Mouse (Mus musculus): ENCODE measurements around the gene Kctd3.
"Not testable (repeated sequence)": the region's sequence is repeated elsewhere in the genome, so short reads cannot be mapped to it uniquely, and the experiment has no call there.

Kctd3 gene

DNA sequence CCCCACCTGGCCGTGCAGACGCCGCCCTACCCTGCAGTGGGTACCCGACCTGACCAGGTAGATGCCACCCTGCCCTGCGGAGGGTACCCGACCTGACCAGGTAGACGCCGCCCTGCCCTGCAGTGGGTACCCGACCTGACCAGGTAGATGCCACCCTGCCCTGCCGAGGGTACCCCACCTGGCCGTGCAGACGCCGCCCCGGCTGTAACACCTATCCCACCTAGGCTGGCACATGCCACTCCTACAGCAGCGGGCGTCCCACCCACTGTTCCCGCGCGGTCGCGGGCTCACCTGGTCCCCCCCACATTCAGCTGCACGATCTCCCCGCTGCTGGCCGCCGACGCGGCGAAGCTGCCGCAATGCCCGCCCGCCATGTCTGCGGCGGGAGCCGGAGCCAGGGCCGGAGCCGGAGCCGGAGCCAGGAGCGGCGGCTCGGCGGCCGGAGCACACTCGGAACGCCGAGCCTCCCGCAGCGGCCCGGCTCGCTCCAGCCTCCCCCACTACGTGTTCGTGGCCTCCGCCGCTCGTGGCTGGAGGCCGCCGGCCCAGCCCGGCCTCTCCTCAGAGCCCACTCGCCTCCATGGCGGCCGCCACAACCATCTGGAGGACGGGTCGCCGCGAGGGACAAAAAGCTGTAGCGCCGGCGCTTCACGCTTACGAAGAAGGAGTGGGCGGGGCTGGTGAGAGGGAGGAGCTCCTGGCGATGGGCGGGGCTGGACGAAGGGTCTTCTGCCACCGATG is at the start of gene Kctd3:
Kctd3 (minus strand) TSS at position 603 of the 741 bp plus-strand sequence.
- in situ Hi-C loops (cut with MseI, MboI): no loop called here

DNA sequence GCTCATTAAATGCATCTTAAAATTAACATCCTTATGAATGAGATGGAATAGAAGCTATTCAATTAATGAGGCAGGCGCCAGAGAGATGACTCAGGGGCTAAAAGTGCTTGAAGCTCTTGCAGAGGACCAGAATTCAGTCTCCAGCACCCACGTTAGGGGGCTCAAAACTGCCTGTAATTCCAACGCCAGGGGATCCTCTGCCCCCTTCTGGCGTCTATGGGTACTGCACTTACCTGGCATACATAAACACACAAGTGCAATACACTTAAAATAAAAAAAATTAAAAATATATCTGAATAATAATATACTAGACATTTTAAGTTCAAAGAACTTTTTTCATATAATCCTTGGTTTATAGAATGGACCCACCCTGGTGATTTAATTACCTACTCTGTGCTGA is 49.8 kb upstream of the Kctd3 start:
- in situ Hi-C loops (cut with MseI, MboI): no loop called here

DNA sequence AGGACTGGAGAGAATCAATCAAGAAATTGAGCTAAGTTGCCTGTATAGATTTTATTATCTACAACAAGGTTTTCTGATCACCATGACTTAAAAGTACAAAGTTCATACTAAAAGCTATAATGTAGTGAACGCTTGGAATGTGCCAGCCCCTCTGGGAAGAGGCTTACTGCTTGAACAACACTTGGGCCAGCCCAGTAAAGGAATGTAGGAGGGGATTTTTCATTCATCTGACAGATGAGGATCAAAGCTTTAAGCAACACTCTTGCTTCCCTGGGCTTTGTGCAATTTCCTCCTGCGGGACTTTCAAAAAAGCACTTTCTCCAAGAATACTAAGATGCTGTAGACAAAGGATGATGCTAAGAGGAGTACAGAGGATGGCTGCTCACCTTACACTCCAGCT is 48.3 kb upstream of the Kctd3 start:
- in situ Hi-C loops (cut with MseI, MboI): no loop called here

DNA sequence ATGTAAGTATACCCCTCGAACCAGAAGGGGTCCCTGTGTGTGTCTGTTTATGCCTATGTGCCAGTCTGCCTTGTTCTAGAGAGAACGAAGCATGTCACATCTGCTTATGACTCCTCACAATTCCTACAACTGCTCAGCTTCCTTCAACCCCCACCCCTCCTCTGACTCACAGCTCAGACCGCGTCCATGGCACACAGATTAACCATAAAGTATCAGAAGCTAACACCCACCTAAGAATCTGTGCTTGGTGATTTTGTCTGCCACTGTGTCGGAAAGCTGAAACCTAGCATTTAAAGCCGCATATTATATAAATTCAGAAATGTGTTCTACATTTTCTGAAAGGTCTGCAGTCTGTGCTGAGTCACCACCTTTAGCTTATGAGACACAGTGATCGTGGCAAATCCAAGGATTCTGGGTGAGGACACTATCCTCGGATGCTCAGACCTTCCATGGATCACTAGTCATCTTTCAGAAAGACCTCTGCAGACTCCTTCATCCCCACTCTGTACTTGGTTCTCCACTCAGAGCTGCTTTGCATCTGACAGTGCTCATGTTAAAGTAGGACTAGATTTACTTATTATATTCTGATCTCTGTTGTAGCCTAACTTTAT is 47.4 kb upstream of the Kctd3 start:
- in situ Hi-C loops (cut with MseI, MboI): no loop called here

DNA sequence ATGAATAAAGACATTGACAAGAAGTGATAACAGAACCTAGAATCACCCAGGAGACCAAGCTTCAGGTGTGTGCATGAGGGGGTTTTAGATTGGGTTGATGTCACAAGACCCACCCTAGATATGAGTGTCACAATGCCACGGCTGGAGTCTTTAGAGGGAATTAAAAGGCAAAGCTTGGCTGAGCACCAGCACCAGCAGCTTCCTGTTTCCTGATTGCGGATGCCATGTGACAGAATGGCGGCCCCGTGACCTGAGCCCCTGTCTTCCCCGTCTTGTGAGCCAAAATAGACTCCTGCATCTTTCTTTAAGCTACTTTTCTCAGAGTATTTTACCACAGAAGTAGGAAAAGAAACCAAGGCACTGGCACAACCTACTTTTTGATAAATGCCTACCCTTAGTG is 46.5 kb upstream of the Kctd3 start:
- in situ Hi-C loops (cut with MseI, MboI): no loop called here

DNA sequence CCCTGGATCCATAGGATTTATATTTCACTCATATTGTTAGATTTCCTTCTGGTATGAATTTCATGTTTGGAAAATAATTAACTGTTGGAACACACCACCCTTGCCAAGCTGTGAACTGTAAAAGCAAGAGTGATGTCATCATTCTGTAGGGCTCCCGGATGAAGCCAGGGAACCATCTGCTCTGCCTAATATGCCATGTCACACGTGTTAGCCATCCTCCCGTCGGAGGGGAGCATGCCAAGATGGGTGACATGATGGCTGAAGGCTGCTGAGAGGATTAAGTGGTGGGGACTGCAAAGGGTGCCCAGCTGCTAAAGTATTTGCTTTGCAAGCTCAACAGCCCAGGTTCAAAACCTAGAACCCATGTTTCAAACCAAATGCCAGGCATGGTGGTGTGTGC is 44.5 kb upstream of the Kctd3 start:
- in situ Hi-C loops (cut with MseI, MboI): no loop called here

DNA sequence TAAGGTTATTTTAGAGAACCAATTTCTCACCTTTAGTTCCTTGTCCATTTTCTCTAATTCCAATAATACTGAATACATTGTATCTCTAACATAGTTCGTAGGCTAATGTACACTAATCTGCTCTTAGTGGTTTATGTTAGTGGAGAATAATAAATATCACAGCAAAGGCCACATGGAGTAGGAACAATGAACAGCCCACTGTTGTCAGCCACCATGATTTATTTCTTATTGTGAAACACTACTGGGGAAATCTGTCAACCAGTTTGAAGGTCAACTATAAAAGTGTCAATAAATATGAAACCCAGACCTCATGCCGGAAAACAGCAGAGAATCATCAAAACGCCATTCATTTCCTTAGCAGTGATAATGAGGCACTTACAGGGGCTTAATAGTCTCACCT is 42.5 kb upstream of the Kctd3 start:
- in situ Hi-C loops (cut with MseI, MboI): no loop called here

DNA sequence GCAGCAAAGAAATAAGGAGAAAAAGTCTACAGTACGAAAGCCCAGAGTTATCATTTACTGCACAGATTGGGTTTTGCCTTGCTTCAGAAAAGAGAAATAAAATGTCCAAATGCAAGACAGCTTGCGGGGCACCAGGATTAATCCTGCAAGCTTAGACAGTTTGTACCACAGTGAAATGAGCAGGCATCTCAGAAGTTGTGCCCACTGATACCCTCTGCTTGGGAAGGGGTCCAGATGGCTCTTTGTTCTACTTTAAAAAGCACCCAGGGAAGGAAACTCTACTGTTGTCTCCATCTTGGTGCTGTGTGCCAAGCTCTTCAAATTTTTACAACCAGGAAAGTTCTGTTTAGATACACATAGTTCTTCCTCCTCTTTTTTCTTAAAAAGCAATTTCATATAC is 40.7 kb upstream of the Kctd3 start:
- in situ Hi-C loops (cut with MseI, MboI): no loop called here

DNA sequence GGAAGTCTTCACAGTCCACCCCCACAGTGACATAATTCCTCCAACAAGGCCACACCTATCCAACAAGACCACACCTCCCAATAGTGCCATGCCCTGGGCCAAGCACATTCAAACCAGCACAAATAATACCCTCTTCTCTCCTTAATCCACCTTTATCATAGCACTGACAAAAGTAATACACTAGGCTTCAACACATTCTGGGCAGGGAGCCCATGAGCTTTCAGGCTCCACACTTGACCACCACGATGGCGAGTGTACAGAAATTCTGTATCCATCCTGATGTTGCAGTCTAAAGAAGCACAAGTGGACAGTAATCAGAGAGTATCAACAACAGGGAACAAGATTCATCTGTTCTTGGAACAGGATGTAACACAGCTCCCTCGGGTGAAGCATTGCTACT is 40.3 kb upstream of the Kctd3 start:
- in situ Hi-C loops (cut with MseI, MboI): no loop called here

DNA sequence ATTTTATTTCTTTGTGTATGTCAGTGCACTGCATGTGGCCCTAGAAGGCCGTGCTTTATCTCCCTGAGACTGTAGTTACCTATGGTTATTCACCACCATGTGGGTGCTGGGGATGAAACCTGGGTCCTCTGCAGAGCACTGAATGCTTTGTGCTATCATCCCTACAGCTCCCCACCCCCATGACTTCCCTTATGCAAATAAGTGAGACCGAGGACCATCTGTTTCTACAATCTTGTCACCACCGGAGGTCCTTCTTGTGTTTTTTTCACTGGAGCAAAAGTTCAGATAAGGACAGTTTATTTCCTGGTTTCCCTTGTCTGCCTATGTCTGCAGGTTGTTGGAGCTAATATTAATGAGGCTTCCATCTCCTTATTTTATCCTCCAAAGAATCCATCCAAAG is 39.2 kb upstream of the Kctd3 start:
- in situ Hi-C loops (cut with MseI, MboI): no loop called here

DNA sequence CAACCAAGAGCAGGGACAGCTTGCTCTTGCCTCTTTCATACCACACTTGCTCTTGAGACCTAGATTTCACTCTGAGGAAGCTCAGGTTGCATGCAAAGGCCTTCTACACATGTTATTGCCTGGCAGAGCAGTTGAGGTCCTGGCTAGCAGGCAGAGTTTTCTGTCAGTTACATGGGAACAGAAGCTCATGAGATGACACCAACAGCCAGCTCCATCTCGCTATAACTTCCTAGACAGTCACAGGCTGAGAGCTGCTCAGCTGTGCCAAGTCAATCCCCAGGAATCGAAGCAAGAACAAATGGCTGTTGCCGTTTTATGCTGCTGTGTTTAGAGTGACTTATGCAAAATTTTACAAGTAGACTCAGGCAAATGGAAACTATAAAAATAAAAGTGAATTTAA is 38.7 kb upstream of the Kctd3 start:
- in situ Hi-C loops (cut with MseI, MboI): no loop called here

DNA sequence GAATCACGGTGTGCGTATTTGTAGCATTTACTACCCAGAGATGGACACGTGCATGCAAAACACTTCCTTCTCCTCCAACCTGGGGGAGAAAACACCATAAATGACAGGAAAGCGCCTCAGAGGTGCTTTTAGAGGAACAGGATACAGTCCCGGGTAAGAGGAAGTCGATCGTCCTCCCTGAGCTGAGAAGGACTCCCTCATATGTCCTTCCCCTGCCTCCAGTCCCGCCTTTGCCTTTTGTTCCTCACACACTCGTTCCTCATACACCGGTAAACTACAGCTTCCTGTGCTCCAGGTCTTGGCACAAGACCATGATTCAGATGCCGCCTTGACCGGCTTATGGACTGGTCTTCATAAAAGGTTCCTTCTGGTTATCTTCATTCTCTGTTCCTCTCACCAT is 33.6 kb upstream of the Kctd3 start:
- in situ Hi-C loops (cut with MseI, MboI): no loop called here

DNA sequence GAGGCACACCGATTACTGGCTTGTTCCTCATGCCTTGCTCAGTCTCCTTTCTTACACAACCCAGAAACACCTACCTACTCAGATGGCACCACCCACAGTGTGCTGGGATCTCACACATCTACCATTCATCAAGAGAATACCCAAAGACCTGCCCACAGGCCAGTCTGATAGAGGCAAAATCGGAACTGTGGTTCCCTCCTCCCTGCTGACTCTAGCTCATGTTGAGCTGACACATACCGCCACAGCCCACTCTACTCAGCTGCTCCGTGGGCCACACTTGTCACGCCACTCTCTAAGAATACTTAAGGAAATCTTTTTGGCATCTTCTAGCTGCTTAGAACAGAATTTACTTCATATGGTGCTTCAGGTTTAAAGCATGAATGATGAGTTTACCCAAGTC is 31.7 kb upstream of the Kctd3 start:
- in situ Hi-C loops (cut with MseI, MboI): no loop called here

DNA sequence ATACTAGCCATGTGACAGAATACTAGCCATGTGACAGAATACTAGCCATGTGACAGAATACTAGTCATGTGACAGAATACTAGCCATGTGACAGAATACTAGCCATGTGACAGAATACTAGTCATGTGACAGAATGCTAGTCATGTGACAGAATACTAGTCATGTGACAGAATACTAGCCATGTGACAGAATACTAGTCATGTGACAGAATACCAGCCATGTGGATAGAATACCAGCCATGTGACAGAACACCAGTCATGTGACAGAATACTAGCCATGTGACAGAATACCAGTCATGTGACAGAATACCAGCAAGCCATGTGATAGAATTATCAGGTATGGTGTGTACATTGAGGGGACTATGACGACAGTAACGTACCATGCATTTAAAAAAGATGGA is 25.2 kb upstream of the Kctd3 start:
- in situ Hi-C loops (cut with MseI, MboI): not testable (repeated sequence)

DNA sequence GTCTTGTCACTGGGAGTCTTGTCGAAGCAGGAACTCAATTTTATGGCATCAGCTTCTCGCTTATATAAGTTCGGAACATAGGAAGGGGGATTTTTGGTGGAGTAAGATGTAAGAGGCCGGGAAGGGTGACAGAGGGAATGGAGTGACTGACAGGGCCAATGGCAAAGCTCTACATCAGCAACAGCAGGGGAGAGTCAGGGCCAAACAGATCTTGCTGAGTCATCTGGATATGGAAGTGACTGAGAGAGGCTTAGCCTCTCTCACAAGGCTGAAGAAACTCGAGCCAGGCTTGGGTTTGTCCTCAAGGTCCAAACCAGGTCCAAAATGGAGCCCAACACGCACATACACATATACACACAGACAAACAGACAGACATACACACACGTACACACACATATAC is 23.3 kb upstream of the Kctd3 start:
- in situ Hi-C loops (cut with MseI, MboI): no loop called here

DNA sequence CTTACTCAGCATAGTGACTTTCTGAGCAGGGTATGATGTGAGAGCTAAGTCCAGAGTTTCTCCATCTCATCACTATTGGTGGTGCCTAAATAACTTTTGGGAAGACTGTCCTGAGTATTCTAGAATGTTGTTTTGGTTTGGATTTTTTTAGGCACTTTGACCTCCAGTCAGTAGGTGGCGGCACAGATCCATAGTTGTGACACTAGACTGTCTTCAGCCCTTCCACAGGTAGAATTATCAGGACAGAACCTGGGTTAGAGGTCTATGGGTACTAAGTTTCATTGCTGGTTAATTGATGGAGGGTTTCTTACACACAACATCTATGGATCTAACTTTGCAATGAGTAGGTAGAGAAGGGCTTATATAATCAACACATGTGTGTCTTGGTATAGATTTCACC is 20.6 kb upstream of the Kctd3 start:
- in situ Hi-C loops (cut with MseI, MboI): loop anchor here (5.0 kb wide), 2 partner anchors 199 to 599 kb away; no protein-coding TSS in a partner anchor

DNA sequence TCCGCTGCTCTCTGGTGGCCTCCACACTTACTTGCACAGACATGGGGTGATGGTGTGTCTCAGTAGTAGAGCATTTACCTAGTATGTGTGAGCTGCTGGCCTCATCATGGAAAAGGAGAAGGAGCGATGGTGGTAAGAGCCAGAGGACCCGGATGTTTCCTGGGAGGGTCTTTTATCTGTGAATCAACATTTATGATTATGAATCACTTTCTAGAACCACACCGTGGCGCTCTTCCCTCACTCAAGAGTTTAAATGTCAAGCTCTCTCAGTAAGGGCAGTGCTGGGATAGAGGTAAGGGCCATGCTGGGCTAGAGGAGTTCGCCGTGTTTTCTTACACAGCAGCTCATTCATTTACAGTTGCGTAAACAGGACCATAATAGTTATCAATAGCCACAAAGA is 19.2 kb upstream of the Kctd3 start:
- in situ Hi-C loops (cut with MseI, MboI): loop anchor here (5.0 kb wide), 2 partner anchors 200 to 600 kb away; no protein-coding TSS in a partner anchor

DNA sequence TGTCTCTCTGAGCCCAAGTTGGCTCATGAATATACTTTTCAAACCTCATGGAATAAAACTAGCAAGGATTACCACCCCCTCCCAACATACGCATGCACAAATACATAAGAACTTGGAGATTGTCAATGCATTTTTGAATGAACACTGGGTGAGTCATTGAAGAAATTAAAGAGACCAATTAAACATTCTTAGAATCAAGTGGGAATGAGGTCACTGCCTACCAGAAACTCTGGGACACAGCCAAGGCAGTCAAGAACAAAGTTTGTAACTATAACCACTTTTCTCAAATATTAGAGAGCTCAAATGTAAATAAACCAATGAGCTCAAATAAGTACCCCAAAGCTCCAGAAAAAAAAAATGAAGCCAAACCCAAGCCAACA is 16.1 kb upstream of the Kctd3 start:
- in situ Hi-C loops (cut with MseI, MboI): loop anchor here in 1 of 2 experiments (5.0 kb wide), 1 partner anchor 209 kb away; no protein-coding TSS in a partner anchor

DNA sequence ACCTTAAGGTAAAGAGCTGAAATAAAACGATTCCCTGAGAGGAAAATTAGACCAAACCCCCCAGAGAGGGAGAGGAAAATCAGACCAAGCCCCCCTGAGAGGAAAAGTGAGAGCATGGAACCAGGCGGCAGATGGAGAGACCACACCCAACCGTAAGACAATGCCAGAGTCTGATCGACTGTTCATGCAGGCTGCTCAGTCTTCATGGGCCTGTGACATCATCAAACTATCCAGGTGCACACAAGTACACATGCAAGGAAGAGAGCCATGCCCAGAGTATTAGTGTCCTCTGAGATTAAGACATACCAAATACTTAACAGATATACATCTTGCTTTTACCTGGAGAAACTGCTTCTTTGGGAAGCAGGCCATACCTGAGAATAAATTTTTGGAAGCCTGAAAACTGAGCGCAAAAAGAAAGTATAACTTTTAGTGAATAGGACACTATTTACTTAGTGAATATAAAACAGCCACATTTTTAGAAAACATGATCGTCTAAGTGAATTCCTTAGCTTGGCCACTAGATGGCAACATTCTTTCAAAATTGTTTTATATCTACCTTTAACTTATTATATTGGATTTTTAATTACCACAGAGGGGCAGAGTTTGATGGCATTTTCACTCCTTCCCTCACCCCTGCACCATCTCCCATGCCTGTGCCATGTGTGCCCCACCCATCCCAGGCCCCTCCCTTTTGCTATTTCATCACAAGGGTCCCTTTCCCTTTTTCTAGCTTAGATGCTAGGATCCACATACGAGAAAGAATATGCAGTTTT is 15.5 kb upstream of the Kctd3 start:
- in situ Hi-C loops (cut with MseI, MboI): loop anchor here in 1 of 2 experiments (5.0 kb wide), 1 partner anchor 209 kb away; no protein-coding TSS in a partner anchor

DNA sequence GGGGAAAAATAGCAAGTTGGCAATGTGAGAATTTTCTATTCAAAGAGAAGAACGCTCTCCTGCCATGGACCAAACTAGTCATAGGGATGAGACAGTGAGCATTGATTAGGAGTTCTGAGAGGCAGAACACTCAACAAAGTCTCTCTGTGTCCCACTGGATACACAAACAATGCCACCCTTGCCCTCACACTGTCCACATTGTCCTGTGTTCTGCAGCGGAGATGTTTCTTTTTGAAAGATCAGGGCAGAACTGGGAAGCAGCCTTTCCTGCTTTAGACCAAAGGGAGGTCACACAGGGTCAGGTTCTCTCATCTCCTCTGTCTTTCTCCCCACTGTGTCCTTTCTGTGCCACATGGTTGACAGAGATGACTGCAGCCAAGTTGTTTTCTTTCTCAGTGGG is 7.7 kb upstream of the Kctd3 start:
- in situ Hi-C loops (cut with MseI, MboI): no loop called here

DNA sequence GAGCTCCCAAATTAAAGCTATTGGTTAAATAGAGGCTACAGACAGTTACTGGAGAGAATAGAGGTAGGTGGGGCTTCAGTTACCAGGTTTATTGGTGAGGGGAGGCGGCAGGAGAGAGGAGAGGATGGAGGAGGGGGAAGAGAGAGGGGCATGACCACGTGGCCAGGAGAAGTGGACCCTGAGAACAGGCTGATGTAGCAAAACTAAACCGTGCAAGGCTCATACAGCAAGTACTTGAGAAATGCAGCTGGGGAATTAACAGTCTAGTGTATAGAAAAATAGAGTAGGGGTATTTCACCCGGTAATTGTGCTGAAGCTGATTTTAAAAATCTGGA is 5.9 kb upstream of the Kctd3 start:
- in situ Hi-C loops (cut with MseI, MboI): no loop called here

DNA sequence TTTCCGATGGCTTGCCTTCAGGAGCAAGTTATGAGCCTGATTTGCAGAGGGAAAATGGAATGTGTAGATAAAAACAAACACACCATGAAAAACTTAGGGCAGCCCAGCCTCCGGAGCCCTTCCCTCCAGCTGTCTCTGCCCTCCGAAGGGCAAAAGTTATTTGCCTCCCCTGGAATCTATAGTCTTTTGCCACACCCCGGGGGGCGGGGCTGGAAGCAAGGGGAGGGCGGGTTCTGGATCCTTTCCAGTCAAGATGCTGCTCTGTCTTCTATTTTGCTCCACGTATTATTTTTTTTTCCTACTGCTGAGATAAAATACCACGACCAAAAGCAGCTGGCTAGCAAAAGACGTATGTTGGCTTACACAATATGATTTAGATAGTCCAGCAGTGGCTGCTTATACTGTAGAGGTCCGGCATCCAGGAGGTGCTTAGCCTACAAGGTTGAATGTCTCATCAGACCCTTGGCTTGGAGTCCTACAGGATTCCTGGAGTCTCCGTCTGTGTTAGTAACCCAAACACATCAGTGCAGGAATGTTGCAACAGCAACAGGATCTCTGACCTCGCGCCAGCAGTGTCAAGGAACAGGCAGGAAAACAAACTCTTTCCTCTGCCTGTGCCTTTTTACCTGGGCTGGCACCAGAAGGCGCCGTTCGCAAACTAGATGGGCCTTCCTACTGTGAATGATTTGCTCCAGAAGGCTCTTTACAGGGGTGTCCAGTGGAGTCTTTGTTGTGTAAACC is 5.4 kb upstream of the Kctd3 start:
- in situ Hi-C loops (cut with MseI, MboI): no loop called here
